Mouse (Mus musculus) kidney, postnatal 10 days (tissue): ENCODE measurements around the gene Zbtb25.

Experiments used
- DNase-seq: peaks from one replicate; pipeline ENCODE4 v3.0.0; 2021; ENCODE audit warnings: mixed read lengths

Gene Zbtb25

GRCm38 (mm10) chr12:76336111-76336965 lies 33.1 kb downstream of the Zbtb25 start:
- no peak for DNase-seq

GRCm38 (mm10) chr12:76335641-76336040 lies 33.8 kb downstream of the Zbtb25 start:
- DNase-seq = no peak

- DNase-seq = no peak
These were observed 35.7 kb downstream of the Zbtb25 start for GRCm38 (mm10) chr12:76333688-76334087.

- no peak for DNase-seq
These were observed 40.6 kb downstream of the Zbtb25 start for GRCm38 (mm10) chr12:76328567-76329354.

GRCm38 (mm10) chr12:76326437-76327220 lies 42.8 kb downstream of the Zbtb25 start:
- DNase-seq = no peak

- peak; percentile 78 for DNase-seq
These were observed 44.5 kb downstream of the Zbtb25 start, which contains the start of gene Akap5 for GRCm38 (mm10) chr12:76324679-76325431. Gene Akap5, plus strand, starts transcription at chr12:76324891.

- no peak for DNase-seq
These were observed 50.9 kb downstream of the Zbtb25 start for GRCm38 (mm10) chr12:76318282-76319212.

- DNase-seq = no peak
These were observed 57.5 kb downstream of the Zbtb25 start for GRCm38 (mm10) chr12:76311951-76312350.

- DNase-seq = no peak
These were observed 58.2 kb downstream of the Zbtb25 start for GRCm38 (mm10) chr12:76311227-76311626.

- no peak for DNase-seq
These were observed 58.8 kb downstream of the Zbtb25 start for GRCm38 (mm10) chr12:76310633-76311032.

GRCm38 (mm10) chr12:76310007-76310406 lies 59.4 kb downstream of the Zbtb25 start:
- DNase-seq = no peak

GRCm38 (mm10) chr12:76308436-76308835 lies 61.0 kb downstream of the Zbtb25 start:
- DNase-seq = no peak

- DNase-seq = peak; percentile 49
These were observed 61.4 kb downstream of the Zbtb25 start for GRCm38 (mm10) chr12:76307964-76308363.

GRCm38 (mm10) chr12:76306852-76307561 lies 62.4 kb downstream of the Zbtb25 start:
- DNase-seq = peak; percentile 28

GRCm38 (mm10) chr12:76305107-76305506 lies 64.3 kb downstream of the Zbtb25 start:
- no peak for DNase-seq

GRCm38 (mm10) chr12:76304199-76304598 lies 65.2 kb downstream of the Zbtb25 start:
- peak; percentile 54 for DNase-seq

- no peak for DNase-seq
These were observed 65.9 kb downstream of the Zbtb25 start for GRCm38 (mm10) chr12:76303474-76303873.

- no peak for DNase-seq
These were observed 69.0 kb downstream of the Zbtb25 start for GRCm38 (mm10) chr12:76300367-76300766.

- no peak for DNase-seq
These were observed 70.0 kb downstream of the Zbtb25 start for GRCm38 (mm10) chr12:76299361-76299906.

- DNase-seq = no peak
These were observed 71.6 kb downstream of the Zbtb25 start for GRCm38 (mm10) chr12:76297830-76298229.
